Mouse (Mus musculus) kidney, postnatal 0 days (tissue): Measurements from ENCODE around the gene Ift43. TPM values are rescaled to one million over a fixed set of nuclear protein-coding genes. Genes with fewer than 3 reads are reported as not detected.

Experiments
- ATAC-seq: fragments of 200-750 bp; cut with Nextera tagmentation; replicated peaks from 2 replicates; pipeline ENCODE4 v1.8.0; 2017; ENCODE audit warnings: low read depth, moderate number of reproducible peaks, moderate TSS enrichment, moderate library complexity; ENCODE audit not compliant: low FRiP score
- DNase-seq: peaks from one replicate; pipeline ENCODE4 v3.0.0-alpha.2; 2016; ENCODE audit warnings: low spot score
- H3K27ac ChIP-seq: fragments of 300-500 bp; sonication (generic); 2 replicates; pipeline ENCODE4 v1.5.1; 2014; ENCODE audit warnings: mild to moderate bottlenecking
- H3K27me3 ChIP-seq: fragments of 300-500 bp; sonication (generic); 2 replicates; pipeline ENCODE4 v1.6.1; 2014; ENCODE audit warnings: low read length, mixed read lengths; ENCODE audit not compliant: insufficient read depth
- H3K36me3 ChIP-seq: fragments of 300-500 bp; sonication (generic); 2 replicates; pipeline ENCODE4 v1.6.1; 2014; ENCODE audit warnings: low read length, mixed read lengths; ENCODE audit not compliant: insufficient read depth
- H3K4me1 ChIP-seq: fragments of 300-500 bp; sonication (generic); replicated peaks from 2 replicates; pipeline ENCODE4 v1.6.1; 2014; ENCODE audit warnings: antibody characterized with exemption, low read length, mixed read lengths; ENCODE audit not compliant: insufficient read depth
- H3K4me2 ChIP-seq: fragments of 300-500 bp; sonication (generic); 2 replicates; pipeline ENCODE4 v1.6.1; 2014; ENCODE audit warnings: mild to moderate bottlenecking, low read length, moderate library complexity, mixed read lengths
- H3K4me3 ChIP-seq: fragments of 300-500 bp; sonication (generic); replicated peaks from 2 replicates; pipeline ENCODE4 v1.5.1; 2014; ENCODE audit warnings: low read depth, low read length
- H3K9ac ChIP-seq: fragments of 300-500 bp; sonication (generic); 2 replicates; pipeline ENCODE4 v1.6.1; 2014; ENCODE audit warnings: low read depth, low read length
- H3K9me3 ChIP-seq: fragments of 300-500 bp; sonication (generic); replicated peaks from 2 replicates; pipeline ENCODE4 v1.6.1; 2016; ENCODE audit warnings: low read length, inconsistent platforms, mixed read lengths
- CTCF ChIP-seq: IDR thresholded peaks from 2 replicates; pipeline ENCODE4 v1.5.1; 2016; ENCODE audit warnings: antibody characterized with exemption, low read depth, mild to moderate bottlenecking, moderate library complexity
- WGBS: fragments of 180-500 bp; shearing (Covaris S2); extraction: QIAGEN DNeasy Blood & Tissue Kit; methylation state at CpG from one replicate; pipeline ENCODE4 v1.1.7; 2014; 5-methylcytosine and 5-hydroxymethylcytosine counted together
- polyA plus RNA-seq: library from polyadenylated mRNA; unstranded; fragments of >200 nt; fragmentation: Nextera tagmentation; extraction: Ambion mirVana; gene quantifications from 2 replicates; pipeline ENCODE4 v1.2.1, GENCODE M21; 2015

Gene Ift43
- polyA plus RNA-seq, 1 experiment from 2014 or later: 87.3 TPM

DNA sequence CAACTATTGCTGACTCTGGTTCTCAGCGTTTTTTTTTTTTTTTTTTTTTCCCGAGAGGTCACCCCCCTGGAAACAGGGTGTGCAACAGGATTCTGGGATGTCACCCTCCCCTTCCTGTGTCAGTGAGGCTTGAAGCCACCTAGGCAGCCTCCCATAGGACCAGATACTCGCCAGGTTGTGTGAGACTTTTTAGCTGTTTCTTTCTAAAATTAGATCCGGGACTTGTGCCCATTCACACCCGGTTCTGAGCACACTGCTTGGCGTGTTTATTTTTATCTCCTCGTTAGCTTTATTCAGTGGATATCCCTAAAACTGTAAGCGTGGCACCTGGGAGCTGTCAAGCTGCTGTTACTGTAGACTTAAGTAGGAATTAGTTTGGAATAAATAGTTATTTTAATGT, 4.2 kb downstream of the Ift43 start:
- no peak for DNase-seq
- WGBS: 77% methylated on average over 8 of the region's 8 CpGs

DNA sequence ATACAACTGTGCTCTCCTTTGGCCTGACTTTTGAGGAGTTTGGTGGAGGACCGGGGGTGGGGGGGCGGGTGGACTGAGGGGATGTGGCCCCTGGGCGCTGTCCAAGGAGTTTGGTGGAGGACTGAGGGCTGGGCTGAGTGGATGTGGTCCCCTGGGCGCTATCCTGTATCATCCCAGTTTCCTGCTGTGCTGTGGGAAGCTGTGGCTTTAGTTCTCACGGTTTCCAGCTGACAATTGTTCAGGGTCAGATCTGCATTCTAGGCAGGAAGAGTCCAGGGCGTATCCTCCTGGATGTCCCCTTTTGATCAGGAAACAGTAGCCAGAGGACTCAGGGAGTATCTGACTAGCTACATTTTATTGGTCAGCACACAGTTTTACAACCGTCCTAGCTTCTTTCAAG, 5.7 kb downstream of the Ift43 start:
- peak; percentile 49 for DNase-seq
- Histone ChIP-seq H3K27ac (peak overlapping the region; percentile 25; the same call in 1 of the 2 replicates), H3K27me3 (no peaks in the 10 kb centered on the region), H3K4me2 (no peak overlapping the region), H3K4me3 (no peak overlapping the region), H3K9me3 (no peaks in the 10 kb centered on the region), H3K36me3 (peaks cover 12% of the 10 kb centered on the region; the same call in 1 of the 2 replicates), H3K4me1 (peaks cover 10% of the 10 kb centered on the region; the same call in 1 of the 2 replicates), H3K9ac (no peak overlapping the region)
- no peak for TF ChIP-seq CTCF
- 63% methylated on average over 7 of the region's 7 CpGs for WGBS
- no peak; the same call in 1 of the 2 replicates for ATAC-seq

More for the DNA sequence above, 4.2 kb downstream of the Ift43 start:
- H3K9ac ChIP-seq: no peak overlapping the region
- no peak for ATAC-seq
- no peak overlapping the region for H3K27ac ChIP-seq
- H3K4me1 ChIP-seq: 0 out of 2 replicates have a peak, but pooled peaks cover 5% of the 10 kb centered on the region
- no peak for TF ChIP-seq CTCF
- H3K4me3 ChIP-seq: no peak overlapping the region
- peaks cover 12% of the 10 kb centered on the region; the same call in 1 of the 2 replicates for H3K36me3 ChIP-seq
- H3K27me3 ChIP-seq: no peaks in the 10 kb centered on the region
- no peak overlapping the region for H3K4me2 ChIP-seq
- H3K9me3 ChIP-seq: no peaks in the 10 kb centered on the region

DNA sequence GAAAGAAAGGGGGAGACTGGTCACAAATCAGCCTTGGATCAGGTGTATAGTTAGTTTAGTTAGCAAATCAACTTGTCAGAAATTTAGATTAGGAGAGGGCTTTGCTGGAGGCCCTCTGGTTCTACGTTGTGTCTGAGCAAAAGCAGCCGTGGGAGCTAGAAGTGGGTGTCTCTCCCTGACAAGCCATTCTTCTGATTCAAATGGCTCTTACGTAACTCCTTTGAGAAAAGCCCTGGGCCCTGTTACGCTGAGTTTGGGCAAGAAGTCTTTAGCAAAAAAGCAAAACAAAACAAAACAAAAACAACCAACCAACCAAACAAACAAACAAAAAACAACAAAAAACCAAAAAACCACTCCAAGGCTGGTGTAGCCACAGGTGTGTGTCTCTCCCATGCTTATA, 8.4 kb downstream of the Ift43 start:
- TF ChIP-seq CTCF: no peak
- no peaks in the 10 kb centered on the region for H3K27me3 ChIP-seq
- H3K4me2 ChIP-seq: no peak overlapping the region
- no peak for DNase-seq
- H3K4me1 ChIP-seq: peaks cover 7% of the 10 kb centered on the region; the same call in 1 of the 2 replicates
- ATAC-seq: no peak
- no peak overlapping the region for H3K9ac ChIP-seq
- no peak overlapping the region for H3K4me3 ChIP-seq
- no peak overlapping the region for H3K27ac ChIP-seq
- no peaks in the 10 kb centered on the region for H3K9me3 ChIP-seq
- peaks cover 7% of the 10 kb centered on the region; the same call in 1 of the 2 replicates for H3K36me3 ChIP-seq
- WGBS: 80% methylated on average over 4 of the region's 4 CpGs

DNA sequence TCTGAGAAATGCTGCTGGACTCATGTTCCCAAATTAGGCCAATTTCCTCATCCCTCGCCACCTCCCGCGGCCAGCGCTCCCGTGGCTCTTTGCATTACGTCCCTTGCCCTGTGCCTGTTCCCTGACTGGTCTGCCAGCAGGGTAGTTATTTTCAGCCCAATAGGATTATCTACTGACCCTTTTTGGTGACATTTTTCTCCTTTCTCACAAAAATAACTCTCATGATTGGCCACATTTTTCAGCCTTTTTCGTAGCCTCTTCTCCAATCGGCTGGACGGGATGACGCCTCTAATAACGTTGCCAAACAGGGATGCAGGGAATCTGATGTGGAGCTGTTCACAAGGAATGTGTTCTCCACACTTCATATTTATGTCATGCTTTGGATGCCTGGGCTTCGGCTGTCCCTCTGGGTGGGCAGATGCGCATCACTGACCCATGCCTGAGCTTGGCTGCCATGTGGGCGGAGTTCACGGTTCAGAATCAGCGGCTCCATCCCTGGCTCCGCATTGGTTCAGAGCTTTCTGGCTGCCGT, 9.3 kb downstream of the Ift43 start:
- no peaks in the 10 kb centered on the region for H3K9me3 ChIP-seq
- H3K27ac ChIP-seq: 0 out of 2 replicates have a peak overlapping the region, but pooled peaks have one; percentile 25
- no peak overlapping the region for H3K9ac ChIP-seq
- WGBS: 27% methylated on average over 18 of the region's 18 CpGs
- no peak for TF ChIP-seq CTCF
- DNase-seq (peak; percentile 64), ATAC-seq (peak; percentile 70)
- H3K4me1 ChIP-seq: peaks cover 7% of the 10 kb centered on the region; the same call in 1 of the 2 replicates
- no peaks in the 10 kb centered on the region for H3K27me3 ChIP-seq
- 0 out of 2 replicates have a peak, but pooled peaks cover 4% of the 10 kb centered on the region for H3K36me3 ChIP-seq
- peak overlapping the region; percentile 25; the same call in 1 of the 2 replicates for H3K4me2 ChIP-seq
- H3K4me3 ChIP-seq: no peak overlapping the region

DNA sequence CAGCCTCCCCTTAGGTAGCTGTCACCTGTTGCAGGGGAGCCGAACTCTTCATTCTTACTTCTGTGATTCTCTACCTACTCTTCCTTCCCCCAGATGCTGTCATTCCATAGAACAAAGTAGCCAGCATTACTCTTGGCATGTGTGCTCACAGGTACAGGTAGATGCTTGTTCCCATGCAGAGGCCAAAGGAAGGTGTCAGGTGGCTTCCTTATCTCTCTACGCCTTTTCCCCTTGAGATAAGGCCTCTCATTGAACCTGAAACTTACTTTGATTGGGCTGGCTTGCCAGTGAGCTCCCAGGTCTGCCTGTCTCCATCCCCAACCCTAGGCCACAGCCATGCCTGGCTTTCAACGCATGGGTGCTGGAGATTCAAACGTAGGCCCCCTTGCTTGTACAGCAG, 11.7 kb downstream of the Ift43 start:
- ATAC-seq: no peak
- Histone ChIP-seq H3K9ac (no peak overlapping the region), H3K27me3 (no peaks in the 10 kb centered on the region), H3K4me1 (peaks cover 7% of the 10 kb centered on the region; the same call in 1 of the 2 replicates), H3K4me3 (no peak overlapping the region), H3K27ac (no peak overlapping the region), H3K36me3 (0 out of 2 replicates have a peak, but pooled peaks cover 2% of the 10 kb centered on the region), H3K4me2 (no peak overlapping the region), H3K9me3 (no peaks in the 10 kb centered on the region)
- TF ChIP-seq CTCF: no peak
- no peak for DNase-seq
- 97% methylated on average over 4 of the region's 4 CpGs for WGBS

DNA sequence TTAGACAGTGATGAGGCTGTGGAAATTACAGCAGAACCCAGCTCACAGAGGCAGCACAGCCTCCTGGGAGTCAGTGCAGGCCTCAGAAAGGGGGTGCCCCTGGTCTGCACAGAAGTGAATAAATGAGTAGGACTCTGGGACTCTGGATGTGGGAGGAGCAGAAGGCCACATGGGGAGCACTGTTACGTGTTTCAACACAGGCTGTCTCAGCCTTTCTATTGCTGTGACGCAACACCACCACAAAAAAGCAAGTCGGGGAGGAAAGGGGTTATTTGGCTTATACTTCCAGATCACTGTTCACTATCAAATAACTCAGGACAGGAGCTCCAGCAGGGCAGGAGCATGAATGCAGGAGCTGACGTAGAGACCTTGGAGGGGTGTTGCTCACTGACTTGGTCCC, 13.5 kb downstream of the Ift43 start:
- no peak overlapping the region for H3K27ac ChIP-seq
- H3K9me3 ChIP-seq: no peaks in the 10 kb centered on the region
- H3K4me3 ChIP-seq: no peak overlapping the region
- ATAC-seq (no peak), DNase-seq (no peak)
- no peak for TF ChIP-seq CTCF
- 93% methylated on average over 4 of the region's 4 CpGs for WGBS
- H3K4me1 ChIP-seq: peaks cover 7% of the 10 kb centered on the region; the same call in 1 of the 2 replicates
- no peak overlapping the region for H3K9ac ChIP-seq
- H3K36me3 ChIP-seq: no peaks in the 10 kb centered on the region
- H3K27me3 ChIP-seq: no peaks in the 10 kb centered on the region
- no peak overlapping the region for H3K4me2 ChIP-seq
